Mouse (Mus musculus) activated CD4-positive, CD25-positive, alpha-beta regulatory T cell, adult 4 months (primary cell): ENCODE data around the gene Pus10. TPM values are rescaled to one million over a fixed set of nuclear protein-coding genes. Genes with fewer than 3 reads are reported as not detected.

ENCODE experiments used
- ATAC-seq: one replicate; pipeline ENCODE4 v1.8.0; 2017
- polyA plus RNA-seq, 2 experiments: library from polyadenylated mRNA; unstranded; fragments of 100-300 nt; shearing (Covaris generic); gene quantifications; one replicate each; pipeline ENCODE4 v1.2.1; 2017

The Pus10 gene
- polyA plus RNA-seq, 2 experiments from 2014 or later = 20.9 to 22.7 TPM

DNA sequence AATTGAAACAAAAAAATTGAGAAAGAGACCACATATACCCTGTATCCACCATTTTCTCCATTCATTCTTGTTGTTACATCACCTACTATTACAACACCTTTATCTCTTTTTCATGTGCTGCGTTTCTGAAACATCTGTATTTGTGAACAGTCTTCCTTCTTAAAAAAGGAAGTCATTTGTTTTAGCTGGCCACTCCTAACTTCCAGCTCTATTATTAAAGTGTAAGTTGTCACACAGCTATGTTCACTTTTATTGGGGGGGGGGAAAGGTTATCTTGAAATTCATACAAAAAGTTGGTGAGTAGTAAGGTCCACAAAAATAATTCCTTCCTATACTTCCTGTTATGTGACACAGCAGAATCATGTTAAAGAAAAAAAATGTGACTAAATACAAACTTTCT, 102.5 kb downstream of the Pus10 start:
- ATAC-seq = no peak

DNA sequence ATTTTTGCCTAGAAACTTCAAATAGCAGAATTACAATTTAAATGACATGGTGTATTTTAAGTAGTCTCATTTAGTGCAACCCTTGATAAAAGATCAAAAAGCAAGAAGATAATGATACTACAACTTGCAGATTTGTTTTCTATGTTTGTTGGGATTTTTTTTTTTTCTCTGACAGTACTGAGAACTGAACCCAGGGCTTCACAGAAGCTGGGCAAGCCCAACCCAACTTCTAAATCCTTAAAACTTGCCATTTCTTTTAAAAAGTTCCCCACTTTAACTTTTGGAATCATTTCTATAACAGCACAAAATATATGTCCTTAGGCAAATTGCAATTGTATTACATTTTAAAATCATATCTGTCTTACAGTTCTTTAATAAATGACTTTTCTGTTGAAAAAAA, 103.6 kb downstream of the Pus10 start:
- no peak for ATAC-seq

DNA sequence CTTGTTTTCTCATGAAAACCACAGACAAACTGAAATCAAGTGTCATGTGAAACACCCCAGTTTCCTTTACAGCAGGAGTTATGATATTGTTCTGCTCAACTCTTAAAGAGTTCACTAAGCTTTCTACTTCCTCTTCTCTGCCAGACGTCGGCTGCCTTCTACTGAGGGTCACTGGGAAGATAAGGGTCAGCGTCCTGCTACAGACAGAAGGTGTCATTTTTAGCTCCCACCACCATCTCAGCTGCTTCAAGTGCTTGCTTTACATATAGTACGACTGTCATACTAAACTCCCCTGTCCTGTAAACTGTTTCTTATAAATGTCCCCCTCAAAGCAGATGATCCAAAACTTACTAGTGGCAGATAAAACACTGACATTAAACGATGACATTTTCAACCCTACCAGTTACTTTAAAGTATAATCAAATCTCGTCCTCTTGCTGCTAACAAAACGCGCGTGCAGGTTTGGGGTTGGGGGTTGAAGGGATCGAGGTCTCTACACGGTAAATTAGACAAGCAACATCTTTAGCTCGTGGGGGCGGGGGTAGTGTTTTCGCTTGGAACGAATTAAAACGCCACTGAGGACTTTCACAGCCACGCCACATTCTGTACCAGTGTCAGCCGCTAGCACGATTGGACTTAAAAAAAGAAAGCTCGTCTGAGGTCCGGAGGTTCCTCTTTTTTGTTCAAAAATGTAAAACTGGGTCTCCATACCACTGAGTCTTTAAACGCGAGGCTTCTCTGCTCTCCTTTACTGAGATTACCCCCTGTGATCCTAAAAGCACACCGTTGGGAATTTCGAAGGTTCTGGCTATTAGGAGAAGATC, 104.4 kb downstream of the Pus10 start:
- ATAC-seq = peak; percentile 46

GRCm38 (mm10) chr11:23770510-23770759, 105.0 kb downstream of the Pus10 start:
- ATAC-seq = no peak

GRCm38 (mm10) chr11:23770760-23771506, 105.5 kb downstream of the Pus10 start, which contains the start of gene Rel:
TSS of gene Rel (minus strand) at chr11:23770970.
- ATAC-seq = peak; percentile 53

DNA sequence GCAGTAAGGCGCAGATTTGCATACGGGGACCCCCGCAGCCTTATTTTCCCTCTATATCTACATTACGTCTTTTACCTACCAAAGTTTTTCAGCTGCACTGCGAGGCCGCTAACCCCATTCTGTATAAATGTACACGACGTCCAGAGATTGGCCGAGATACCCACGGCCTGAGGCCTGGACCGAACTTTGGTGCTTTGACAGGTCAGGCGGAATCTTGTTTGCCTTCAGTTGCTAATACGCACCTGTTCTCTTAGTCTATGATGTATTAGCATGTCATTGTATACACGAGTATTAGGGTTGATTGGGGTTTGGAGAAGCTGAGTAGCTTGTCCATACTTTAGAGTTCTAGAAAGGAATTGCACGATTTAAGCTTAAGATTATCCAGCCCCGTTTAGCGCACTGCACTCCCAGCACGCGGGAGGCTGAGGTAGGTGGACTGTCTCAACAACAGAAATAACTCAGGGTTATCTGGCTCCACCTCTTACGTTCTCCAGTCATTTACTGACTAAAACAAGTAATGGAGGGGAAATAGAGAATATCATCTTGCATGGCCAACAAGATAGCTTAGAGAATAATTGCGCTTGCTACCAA, 106.1 kb downstream of the Pus10 start:
- peak; percentile 3 for ATAC-seq

DNA sequence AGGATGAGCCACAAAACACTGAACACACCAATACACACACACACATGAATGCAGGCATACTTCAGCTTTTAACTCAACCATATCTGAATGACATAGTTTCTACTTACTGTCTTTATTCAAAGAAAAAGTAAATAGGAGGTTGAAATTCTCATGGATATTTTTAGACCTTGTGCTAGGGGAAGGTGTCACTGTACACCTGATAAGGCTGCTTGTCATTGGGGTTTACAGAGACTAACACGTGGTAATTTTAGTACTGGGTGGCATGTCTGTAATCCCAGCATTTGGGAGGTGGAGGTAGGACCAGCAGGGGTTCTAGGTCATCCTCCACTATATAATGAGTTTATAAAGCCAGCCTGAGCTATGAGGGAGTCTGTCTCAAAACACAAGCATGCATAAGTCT, 107.0 kb downstream of the Pus10 start:
- no peak for ATAC-seq

DNA sequence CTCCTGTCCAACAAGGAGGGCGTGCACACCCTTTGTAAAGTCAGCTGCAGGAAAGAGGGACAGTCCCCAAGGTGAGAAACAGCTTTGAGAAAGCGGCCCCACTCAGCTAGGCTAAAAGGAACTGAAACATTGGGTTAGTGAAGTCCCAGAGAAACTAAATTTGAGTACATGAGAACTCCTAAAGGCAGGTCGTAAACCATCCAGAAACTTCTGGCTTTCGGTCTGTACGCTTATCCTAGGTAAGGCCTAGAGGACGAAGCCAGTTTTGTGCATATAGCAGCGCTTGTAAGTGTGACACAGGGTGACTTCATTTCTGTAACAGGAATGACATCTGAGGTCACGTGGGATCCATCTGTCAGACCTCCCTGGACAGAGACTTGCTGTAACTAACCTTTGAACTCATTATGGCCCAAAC, 113.3 kb downstream of the Pus10 start:
- ATAC-seq = peak; percentile 44

DNA sequence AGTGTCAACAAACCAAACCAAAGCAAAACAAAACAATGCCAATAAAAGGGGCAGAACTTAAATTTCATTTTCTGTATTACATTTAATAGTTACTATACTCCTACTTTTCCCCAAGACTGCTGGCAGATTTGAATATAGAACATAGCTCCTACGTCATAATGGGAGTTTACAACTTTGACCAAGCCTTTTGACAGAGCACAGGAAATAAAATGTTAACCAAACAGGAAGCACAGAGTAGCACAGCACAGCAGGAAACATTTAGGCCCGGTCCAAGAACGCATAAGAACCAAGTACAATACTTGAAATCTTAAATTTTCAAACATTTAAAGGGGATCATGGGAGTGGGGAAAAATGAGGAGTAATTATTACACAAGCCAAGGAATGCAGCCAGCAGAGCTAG, 116.6 kb downstream of the Pus10 start:
- ATAC-seq = peak; percentile 91

Other genes with a start within 250 kb of the Pus10 start
- 10 to 100 TPM; 28.3 to 41.3 TPM for gene Ahsa2, start 167.6 kb upstream of the Pus10 start, polyA plus RNA-seq
- not detected for gene 1700093K21Rik, start 144.5 kb upstream of the Pus10 start, polyA plus RNA-seq
- 1 to 10 TPM; 1.7 to 2.3 TPM for gene 0610010F05Rik, start 32.0 kb upstream of the Pus10 start, polyA plus RNA-seq
- gene Pex13, start 285 bp downstream of the Pus10 start, polyA plus RNA-seq = 10 to 100 TPM; 10.4 to 11.7 TPM
- 10 to 100 TPM; 19.5 to 23.8 TPM for gene Rel, start 105.3 kb downstream of the Pus10 start, polyA plus RNA-seq
- gene Papolg, start 229.6 kb downstream of the Pus10 start, polyA plus RNA-seq = 10 to 100 TPM; 34.0 to 43.1 TPM